Mouse (Mus musculus) intestine, embryonic 15.5 days (tissue): Measurements from ENCODE around the gene Amdhd2. TPM values are rescaled to one million over a fixed set of nuclear protein-coding genes. Genes with fewer than 3 reads are reported as not detected.

Experiments
- ATAC-seq: fragments of 200-750 bp; cut with Nextera tagmentation; 2 replicates; pipeline ENCODE4 v1.8.0; 2017; ENCODE audit warnings: moderate TSS enrichment, moderate library complexity
- H3K27ac ChIP-seq: fragments of 300-500 bp; sonication (generic); 2 replicates; pipeline ENCODE4 v1.5.1; 2015; ENCODE audit warnings: mild to moderate bottlenecking, inconsistent platforms
- H3K27me3 ChIP-seq: fragments of 300-500 bp; sonication (generic); replicated peaks from 2 replicates; pipeline ENCODE4 v1.6.1; 2015; ENCODE audit warnings: inconsistent platforms
- H3K36me3 ChIP-seq: fragments of 300-500 bp; sonication (generic); 2 replicates; pipeline ENCODE4 v1.6.1; 2015; ENCODE audit warnings: inconsistent platforms
- H3K4me1 ChIP-seq: fragments of 300-500 bp; sonication (generic); replicated peaks from 2 replicates; pipeline ENCODE4 v1.6.1; 2015; ENCODE audit warnings: inconsistent platforms
- H3K4me2 ChIP-seq: fragments of 300-500 bp; sonication (generic); replicated peaks from 2 replicates; pipeline ENCODE4 v1.6.1; 2015; ENCODE audit warnings: mild to moderate bottlenecking, inconsistent platforms
- H3K4me3 ChIP-seq: fragments of 300-500 bp; sonication (generic); replicated peaks from 2 replicates; pipeline ENCODE4 v1.5.1; 2015; ENCODE audit warnings: inconsistent platforms
- H3K9ac ChIP-seq: fragments of 300-500 bp; sonication (generic); 2 replicates; pipeline ENCODE4 v1.6.1; 2015; ENCODE audit warnings: inconsistent platforms
- H3K9me3 ChIP-seq: fragments of 300-500 bp; sonication (generic); 2 replicates; pipeline ENCODE4 v1.6.1; 2016; ENCODE audit warnings: inconsistent platforms
- WGBS: fragments of 180-500 bp; shearing (Covaris S2); methylation state at CpG from one replicate; pipeline ENCODE4 v1.1.7; 2015; 5-methylcytosine and 5-hydroxymethylcytosine counted together
- polyA plus RNA-seq: library from polyadenylated mRNA; unstranded; fragments of >200 nt; fragmentation: Nextera tagmentation; extraction: Ambion mirVana; gene quantifications from 2 replicates; pipeline ENCODE4 v1.2.1, GENCODE M21; 2015

The Amdhd2 gene
- polyA plus RNA-seq: 34.3 and 43.5 TPM in 2 replicates

GRCm38 (mm10) chr17:24163176-24163962 is at the start of gene Amdhd2:
TSS of gene Amdhd2 (minus strand) at chr17:24163766.
- Histone ChIP-seq H3K27ac (peak within 1 kb of the TSS; percentile 75), H3K9ac (peak within 1 kb of the TSS; percentile 68), H3K4me1 (peaks cover 27% of the 10 kb centered on the region), H3K36me3 (peaks cover 7% of the 10 kb centered on the region; the same call in 1 of the 2 replicates), H3K4me2 (peak within 1 kb of the TSS; percentile 95), H3K4me3 (peak within 1 kb of the TSS; percentile 61), H3K27me3 (no peaks in the 10 kb centered on the region), H3K9me3 (no peaks in the 10 kb centered on the region)
- WGBS: under 1% methylated on average over 47 of the region's 47 CpGs
- peak; percentile 87 for ATAC-seq

GRCm38 (mm10) chr17:24213186-24213585 is 49.6 kb upstream of the Amdhd2 start:
- no peak overlapping the region for H3K9ac ChIP-seq
- H3K4me1 ChIP-seq: peaks cover 43% of the 10 kb centered on the region
- no peak for ATAC-seq
- no peak overlapping the region for H3K4me3 ChIP-seq
- H3K4me2 ChIP-seq: no peak overlapping the region
- peaks cover 16% of the 10 kb centered on the region for H3K36me3 ChIP-seq
- peak overlapping the region; percentile 42 for H3K27ac ChIP-seq
- no peaks in the 10 kb centered on the region for H3K9me3 ChIP-seq
- 51% methylated on average over 6 of the region's 6 CpGs for WGBS
- peaks cover 3% of the 10 kb centered on the region; the same call in 1 of the 2 replicates for H3K27me3 ChIP-seq

GRCm38 (mm10) chr17:24212441-24213018 is 49.0 kb upstream of the Amdhd2 start:
- Histone ChIP-seq H3K9me3 (no peaks in the 10 kb centered on the region), H3K27me3 (peaks cover 10% of the 10 kb centered on the region), H3K4me3 (no peak overlapping the region), H3K4me1 (peaks cover 49% of the 10 kb centered on the region), H3K4me2 (peak overlapping the region; percentile 90), H3K9ac (no peak overlapping the region), H3K36me3 (peaks cover 14% of the 10 kb centered on the region), H3K27ac (peak overlapping the region; percentile 41; the same call in 1 of the 2 replicates)
- 40% methylated on average over 5 of the region's 5 CpGs for WGBS
- no peak for ATAC-seq

GRCm38 (mm10) chr17:24211631-24212440 is 48.3 kb upstream of the Amdhd2 start:
- Histone ChIP-seq H3K9ac (peak overlapping the region; percentile 61), H3K4me3 (peak overlapping the region; percentile 45), H3K27me3 (peaks cover 14% of the 10 kb centered on the region), H3K4me2 (peak overlapping the region; percentile 90), H3K9me3 (no peaks in the 10 kb centered on the region), H3K36me3 (peaks cover 13% of the 10 kb centered on the region), H3K4me1 (peaks cover 56% of the 10 kb centered on the region), H3K27ac (peak overlapping the region; percentile 74)
- WGBS: 5% methylated on average over 37 of the region's 37 CpGs
- peak; percentile 31 for ATAC-seq

- ATAC-seq: no peak
- H3K4me1 ChIP-seq: peaks cover 68% of the 10 kb centered on the region
- H3K9me3 ChIP-seq: no peaks in the 10 kb centered on the region
- H3K9ac ChIP-seq: no peak overlapping the region
- H3K36me3 ChIP-seq: peaks cover 6% of the 10 kb centered on the region; the same call in 1 of the 2 replicates
- 84% methylated on average over 3 of the region's 3 CpGs for WGBS
- peaks cover 14% of the 10 kb centered on the region for H3K27me3 ChIP-seq
- H3K4me3 ChIP-seq: no peak overlapping the region
- peak overlapping the region; percentile 33 for H3K27ac ChIP-seq
- peak overlapping the region; percentile 90; the same call in 1 of the 2 replicates for H3K4me2 ChIP-seq
Observed at GRCm38 (mm10) chr17:24210591-24210990, 47.0 kb upstream of the Amdhd2 start.

GRCm38 (mm10) chr17:24209916-24210240 is 46.3 kb upstream of the Amdhd2 start:
- no peak overlapping the region for H3K4me3 ChIP-seq
- peak overlapping the region; percentile 96; the same call in 1 of the 2 replicates for H3K4me2 ChIP-seq
- H3K9me3 ChIP-seq: no peaks in the 10 kb centered on the region
- ATAC-seq: no peak
- H3K27me3 ChIP-seq: peaks cover 14% of the 10 kb centered on the region
- H3K36me3 ChIP-seq: no peaks in the 10 kb centered on the region
- peak overlapping the region; percentile 91 for H3K27ac ChIP-seq
- 70% methylated on average over 3 of the region's 3 CpGs for WGBS
- 0 out of 2 replicates have a peak overlapping the region, but pooled peaks have one; percentile 68 for H3K9ac ChIP-seq
- peaks cover 70% of the 10 kb centered on the region for H3K4me1 ChIP-seq

- ATAC-seq: peak; percentile 59
- Histone ChIP-seq H3K36me3 (no peaks in the 10 kb centered on the region), H3K9ac (peak within 1 kb of the TSS; percentile 68), H3K27ac (peak within 1 kb of the TSS; percentile 91), H3K9me3 (no peaks in the 10 kb centered on the region), H3K4me3 (peak within 1 kb of the TSS; percentile 48), H3K27me3 (peaks cover 14% of the 10 kb centered on the region), H3K4me1 (peaks cover 76% of the 10 kb centered on the region), H3K4me2 (peak within 1 kb of the TSS; percentile 96)
- WGBS: 3% methylated on average over 43 of the region's 43 CpGs
Observed at GRCm38 (mm10) chr17:24209043-24209915, 45.7 kb upstream of the Amdhd2 start, which contains the start of gene Ntn3. TSS of gene Ntn3 (minus strand) at chr17:24209531.

GRCm38 (mm10) chr17:24208641-24209042 is 45.1 kb upstream of the Amdhd2 start:
- Histone ChIP-seq H3K9me3 (no peaks in the 10 kb centered on the region), H3K4me1 (peaks cover 81% of the 10 kb centered on the region)
- ATAC-seq: no peak

GRCm38 (mm10) chr17:24207768-24208640 is 44.4 kb upstream of the Amdhd2 start:
- Histone ChIP-seq H3K4me3 (peak overlapping the region; percentile 48), H3K9ac (peak overlapping the region; percentile 68), H3K36me3 (no peaks in the 10 kb centered on the region), H3K27ac (peak overlapping the region; percentile 91), H3K4me1 (peaks cover 85% of the 10 kb centered on the region), H3K4me2 (peak overlapping the region; percentile 96), H3K9me3 (no peaks in the 10 kb centered on the region), H3K27me3 (peaks cover 14% of the 10 kb centered on the region)
- WGBS: 67% methylated on average over 34 of the region's 34 CpGs
- no peak for ATAC-seq

More at GRCm38 (mm10) chr17:24208641-24209042, 45.1 kb upstream of the Amdhd2 start:
- Histone ChIP-seq H3K9ac (peak overlapping the region; percentile 68), H3K4me2 (peak overlapping the region; percentile 96), H3K4me3 (peak overlapping the region; percentile 48), H3K36me3 (no peaks in the 10 kb centered on the region), H3K27me3 (peaks cover 14% of the 10 kb centered on the region), H3K27ac (peak overlapping the region; percentile 91)
- 8% methylated on average over 29 of the region's 29 CpGs for WGBS

- peak; percentile 26 for ATAC-seq
- Histone ChIP-seq H3K4me1 (peaks cover 81% of the 10 kb centered on the region), H3K4me2 (peak overlapping the region; percentile 96), H3K4me3 (peak overlapping the region; percentile 44), H3K27me3 (peaks cover 14% of the 10 kb centered on the region), H3K9ac (peak overlapping the region; percentile 50), H3K27ac (0 out of 2 replicates have a peak overlapping the region, but pooled peaks have one; percentile 13), H3K36me3 (no peaks in the 10 kb centered on the region), H3K9me3 (no peaks in the 10 kb centered on the region)
- 5% methylated on average over 62 of the region's 62 CpGs for WGBS
Observed at GRCm38 (mm10) chr17:24206451-24207351, 43.1 kb upstream of the Amdhd2 start.
